Mouse (Mus musculus): ENCODE data around the gene Hmx1. TPM values are rescaled to one million over a fixed set of nuclear protein-coding genes. Genes with fewer than 3 reads are reported as not detected.
A peak's percentile ranks its signal among the peaks of the same experiment; 100 is the strongest.

Hmx1 gene
- total RNA-seq, 4 experiments from 2014 or later, result not detected

- DNase-seq (ENCODE audit: low spot score in 2 of 2), result no peak
Observed at GRCm38 (mm10) chr5:35397642-35398309, 8.9 kb downstream of the Hmx1 start.

- DNase-seq (ENCODE audit: low spot score in 2 of 2), result no peak
Observed at GRCm38 (mm10) chr5:35398310-35398910, 9.5 kb downstream of the Hmx1 start.

DNA sequence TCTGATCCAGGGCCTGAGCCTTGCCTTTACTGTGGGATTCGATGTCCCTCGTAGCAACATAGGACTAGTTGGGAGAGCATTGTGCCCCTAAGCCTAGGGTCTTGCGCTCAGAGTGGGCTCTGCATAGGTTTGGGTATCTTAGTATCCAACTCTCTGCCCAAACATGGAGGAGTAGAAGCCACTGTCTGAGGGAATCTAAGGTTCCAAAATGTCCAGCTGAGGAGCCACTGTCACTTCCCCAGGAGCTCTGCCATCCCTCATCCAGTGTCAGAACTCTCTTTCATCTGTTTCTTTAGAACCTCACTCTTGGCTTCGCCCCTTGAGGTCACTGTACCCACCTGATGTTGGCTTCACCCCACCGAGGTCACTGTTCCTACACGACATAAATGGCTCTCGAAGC lies 10.2 kb downstream of the Hmx1 start:
- DNase-seq (ENCODE audit: low spot score in 2 of 2), result no peak

DNA sequence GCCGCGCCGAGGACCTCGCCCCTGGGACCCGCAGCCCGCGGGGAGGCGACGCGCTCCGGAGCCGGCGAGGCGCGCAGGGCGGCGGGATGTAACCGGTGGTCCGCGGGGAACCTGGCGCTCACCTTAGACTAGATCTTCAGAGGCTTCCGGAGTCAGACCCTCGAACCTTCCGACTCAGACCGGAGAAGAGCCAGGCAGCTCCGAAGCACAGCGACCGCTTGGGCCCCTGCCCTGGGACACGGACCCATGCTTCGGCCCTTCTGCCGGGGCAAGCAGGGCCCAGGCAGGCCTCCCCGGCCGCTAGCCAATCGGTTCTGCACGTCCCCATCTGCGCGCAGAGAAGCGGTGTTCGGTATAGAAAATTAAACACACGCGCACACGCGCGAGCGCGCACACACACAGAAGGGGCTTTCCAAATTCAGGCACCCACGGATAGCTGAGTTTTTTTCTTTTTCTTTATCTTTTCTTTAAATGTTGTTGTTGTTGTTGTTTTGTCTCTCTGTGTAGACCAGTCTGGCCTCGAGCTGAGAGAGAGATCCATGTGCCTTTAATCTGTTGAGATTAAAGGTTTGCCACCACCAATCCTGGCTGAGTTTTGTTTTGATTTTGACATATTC lies 10.9 kb downstream of the Hmx1 start:
- DNase-seq (ENCODE audit: low spot score in 2 of 2), result no peak

- no peak for DNase-seq (ENCODE audit: low spot score in 2 of 2)
Observed at GRCm38 (mm10) chr5:35401240-35401639, 12.3 kb downstream of the Hmx1 start.

DNA sequence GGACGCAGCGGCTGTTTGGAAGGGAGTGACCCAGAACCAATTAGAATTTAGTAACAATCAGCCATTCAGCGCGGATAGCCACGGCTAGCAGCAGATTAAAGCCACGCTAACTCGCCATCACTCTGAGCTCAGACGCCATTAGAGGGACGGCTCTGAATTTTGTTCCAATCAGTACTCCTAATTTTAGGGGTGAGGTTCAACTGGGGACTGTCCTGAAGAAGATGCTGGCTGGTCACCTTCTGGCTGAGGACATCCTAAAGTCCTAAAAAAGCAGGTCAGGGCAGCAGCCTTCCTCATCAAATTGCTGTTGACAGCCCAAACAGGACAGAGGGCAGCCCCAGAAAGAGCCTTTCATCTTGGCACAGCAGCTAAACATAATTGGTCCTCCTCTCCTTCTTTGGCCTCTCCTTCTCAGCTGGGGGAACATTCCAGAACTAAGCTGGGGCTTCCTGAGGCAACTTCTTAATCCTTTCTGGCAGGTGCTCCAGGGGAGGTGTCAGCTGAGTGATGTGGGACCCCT lies 18.6 kb downstream of the Hmx1 start:
- DNase-seq (ENCODE audit: low spot score in 2 of 2), result no peak

GRCm38 (mm10) chr5:35411028-35411427 lies 22.1 kb downstream of the Hmx1 start:
- no peak for DNase-seq (ENCODE audit: low spot score in 2 of 2)

GRCm38 (mm10) chr5:35412833-35413232 lies 23.9 kb downstream of the Hmx1 start:
- no peak for DNase-seq (ENCODE audit: low spot score in 2 of 2)

GRCm38 (mm10) chr5:35417707-35418106 lies 28.8 kb downstream of the Hmx1 start:
- DNase-seq (ENCODE audit: low spot score in 2 of 2), result no peak

DNA sequence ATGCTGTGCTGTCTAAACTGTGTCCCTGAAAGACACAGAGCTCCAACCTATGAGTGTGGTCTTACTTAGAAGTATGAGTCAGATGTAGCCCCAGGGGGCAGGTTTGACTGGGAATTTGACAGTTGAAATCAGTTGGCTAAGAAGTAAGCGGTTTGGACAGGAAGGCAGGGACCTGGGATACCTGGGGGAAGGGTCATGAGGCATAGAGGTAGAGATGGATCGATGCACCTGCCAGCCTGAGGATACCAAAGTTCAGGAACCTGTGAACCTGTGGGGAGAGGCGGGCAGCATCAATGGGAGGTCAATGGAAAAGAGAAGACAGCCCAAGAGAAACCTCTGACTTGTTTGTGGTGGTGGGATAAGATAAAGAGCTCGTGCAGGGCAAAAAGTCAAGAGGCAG lies 32.7 kb downstream of the Hmx1 start:
- DNase-seq (ENCODE audit: low spot score in 2 of 2), result no peak

DNA sequence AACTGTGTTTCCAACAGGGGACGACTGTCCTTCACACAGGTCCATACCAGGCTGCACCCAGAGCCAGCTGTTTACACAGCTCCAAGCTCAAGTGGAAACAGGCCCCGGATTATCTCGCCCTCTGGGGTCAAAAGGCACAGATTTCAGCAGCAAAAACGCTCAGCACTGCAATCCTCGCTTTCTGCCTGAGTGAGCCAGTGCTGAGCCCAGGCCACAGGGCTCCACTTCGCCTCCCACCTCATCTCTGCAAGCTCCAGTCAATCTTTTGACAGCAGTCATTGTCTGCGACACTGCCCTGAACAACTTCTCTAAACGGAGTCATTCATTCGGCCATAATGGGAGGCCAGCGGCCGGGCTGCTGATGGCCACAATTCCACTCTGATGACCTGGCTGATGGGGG lies 36.3 kb downstream of the Hmx1 start:
- no peak for DNase-seq (ENCODE audit: low spot score in 2 of 2)

DNA sequence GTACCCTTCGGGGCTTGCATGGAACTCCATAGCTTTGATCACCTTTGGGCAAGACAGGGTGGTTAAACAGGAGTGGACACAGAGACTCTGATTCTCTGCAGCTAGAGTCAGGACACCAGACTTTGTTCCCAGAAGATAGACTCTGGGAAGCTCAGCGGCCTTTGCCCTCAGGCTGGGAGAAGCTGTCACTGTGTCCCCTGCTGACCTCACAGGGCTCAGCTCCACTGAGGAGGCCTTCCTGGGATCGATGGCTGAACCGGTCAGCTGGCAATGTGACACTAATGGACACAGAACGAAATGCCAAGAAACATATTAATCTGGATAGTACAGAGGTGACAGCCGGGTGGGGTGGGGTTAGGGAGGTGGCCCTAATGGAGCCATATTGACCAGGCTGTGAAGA lies 39.0 kb downstream of the Hmx1 start:
- no peak for DNase-seq (ENCODE audit: low spot score in 2 of 2)

DNA sequence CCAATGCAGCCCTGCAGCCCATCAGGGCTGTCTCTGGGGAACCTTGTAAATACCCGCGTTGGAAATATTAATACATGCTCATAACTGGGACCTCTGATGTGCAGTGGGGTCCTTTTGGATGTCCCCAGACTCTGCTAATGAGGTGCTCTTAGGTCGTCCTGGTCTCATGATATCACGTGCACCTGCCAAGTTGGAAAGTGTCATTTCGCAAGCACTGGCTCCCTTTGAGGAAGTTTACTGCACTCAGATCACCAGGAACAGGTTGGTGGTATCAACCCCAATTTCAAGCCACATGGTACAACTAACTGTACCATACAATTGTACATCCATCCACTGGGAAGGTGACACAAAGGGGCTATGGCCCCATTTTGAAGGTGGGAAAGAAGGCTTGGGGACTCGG lies 39.5 kb downstream of the Hmx1 start:
- DNase-seq (ENCODE audit: low spot score in 2 of 2), result no peak

DNA sequence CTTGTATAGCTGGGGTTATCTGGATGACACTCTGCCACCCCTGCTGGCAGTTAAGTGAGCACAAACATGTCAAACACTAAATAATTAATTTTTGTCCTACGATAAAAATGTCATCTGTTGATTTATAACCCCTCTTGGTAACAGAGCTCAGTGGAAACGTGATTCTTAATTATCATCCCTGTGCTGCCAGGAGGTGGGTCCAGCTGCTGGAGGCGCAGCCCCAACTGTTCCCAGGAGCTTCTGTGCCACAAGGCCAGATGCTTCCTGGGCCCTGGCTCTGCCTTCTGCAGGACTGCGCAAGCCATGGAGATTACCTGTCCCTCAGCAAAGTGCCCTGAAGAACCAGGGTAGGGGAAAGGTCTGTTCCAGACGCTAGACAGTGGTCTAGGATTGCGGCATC lies 43.2 kb downstream of the Hmx1 start:
- DNase-seq (ENCODE audit: low spot score in 2 of 2), result no peak

DNA sequence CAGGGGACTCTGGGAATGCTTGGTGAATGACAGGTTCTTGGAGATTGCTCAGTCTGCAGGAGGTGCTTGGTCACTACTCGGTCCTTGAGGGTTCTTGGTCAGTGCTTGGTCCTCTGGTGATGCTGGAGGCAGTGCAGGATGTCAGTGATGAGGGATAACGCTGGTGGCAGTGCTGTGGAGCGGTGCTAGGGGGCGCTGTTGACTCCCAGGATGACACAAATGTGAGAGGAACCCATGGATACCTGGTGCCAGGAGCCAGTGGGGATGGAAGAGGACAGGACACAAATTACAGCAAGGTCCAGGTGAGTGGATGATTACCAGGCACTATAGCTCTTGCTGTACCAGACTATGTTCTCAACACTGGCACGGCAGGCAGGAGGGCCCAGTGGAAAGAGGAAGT lies 45.1 kb downstream of the Hmx1 start:
- DNase-seq (ENCODE audit: low spot score in 2 of 2), result no peak

DNA sequence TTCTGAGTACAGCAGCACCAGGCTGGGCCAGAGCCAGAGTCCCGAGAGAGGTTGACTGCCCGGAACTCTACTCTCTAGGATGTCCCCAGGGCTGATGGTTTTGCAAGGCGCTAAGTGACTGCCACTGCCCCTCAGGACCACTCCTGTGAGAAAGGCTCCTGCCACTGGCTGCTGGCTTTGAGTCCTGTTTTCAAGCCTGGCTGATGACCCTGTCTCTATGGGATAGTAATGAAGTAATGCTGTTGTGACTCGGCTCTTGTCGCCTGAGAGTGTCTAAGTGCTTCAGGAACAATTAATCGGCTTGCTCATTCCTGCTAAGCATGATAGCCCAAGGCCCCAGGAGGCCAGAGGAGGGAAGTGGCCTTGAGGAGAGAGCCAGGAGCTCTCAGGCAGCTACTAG lies 45.8 kb downstream of the Hmx1 start:
- no peak for DNase-seq (ENCODE audit: low spot score in 2 of 2)

DNA sequence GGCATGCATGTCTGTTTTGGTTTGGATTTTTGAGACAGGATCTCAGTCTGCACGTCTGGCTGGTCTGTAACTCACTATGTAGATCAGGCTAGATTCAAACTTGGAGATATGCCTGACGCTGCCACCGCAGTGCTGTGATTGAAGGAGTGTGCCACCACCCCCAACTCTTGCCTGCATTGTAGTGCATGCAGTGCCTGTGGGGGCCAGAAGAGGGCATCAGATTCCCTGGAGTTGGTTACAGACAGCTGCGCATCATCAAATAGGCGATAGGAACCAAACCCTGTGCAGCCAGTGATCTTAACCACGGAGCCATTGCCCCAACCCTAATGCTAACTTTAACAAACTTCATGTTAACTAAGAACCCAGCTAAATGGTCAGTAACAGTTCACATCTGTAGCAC lies 49.9 kb downstream of the Hmx1 start:
- no peak for DNase-seq (ENCODE audit: low spot score in 2 of 2)

GRCm38 (mm10) chr5:35440459-35440858 lies 51.6 kb downstream of the Hmx1 start:
- DNase-seq (ENCODE audit: low spot score in 2 of 2), result no peak

GRCm38 (mm10) chr5:35441411-35441810 lies 52.5 kb downstream of the Hmx1 start:
- DNase-seq (ENCODE audit: low spot score in 2 of 2), result no peak

DNA sequence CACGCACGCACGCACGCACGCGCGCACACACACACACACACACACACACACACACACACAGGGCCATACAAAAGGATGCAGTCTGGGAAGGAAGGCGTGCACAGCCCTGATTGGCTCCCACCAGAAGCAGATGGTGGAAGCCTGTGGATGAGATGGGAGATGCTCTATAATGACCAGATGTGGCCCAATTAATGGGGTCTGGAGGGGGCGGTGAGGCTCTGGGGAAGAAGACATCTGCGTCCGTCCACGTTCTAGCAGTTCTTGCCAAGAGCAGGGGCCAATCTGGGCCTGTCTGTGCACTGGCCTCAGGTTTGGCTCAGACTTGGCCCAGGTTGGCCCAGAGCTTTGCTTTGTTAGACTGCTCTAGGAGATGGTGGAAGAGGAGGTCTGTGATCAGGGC lies 55.8 kb downstream of the Hmx1 start:
- DNase-seq (ENCODE audit: low spot score in 2 of 2), result no peak

DNA sequence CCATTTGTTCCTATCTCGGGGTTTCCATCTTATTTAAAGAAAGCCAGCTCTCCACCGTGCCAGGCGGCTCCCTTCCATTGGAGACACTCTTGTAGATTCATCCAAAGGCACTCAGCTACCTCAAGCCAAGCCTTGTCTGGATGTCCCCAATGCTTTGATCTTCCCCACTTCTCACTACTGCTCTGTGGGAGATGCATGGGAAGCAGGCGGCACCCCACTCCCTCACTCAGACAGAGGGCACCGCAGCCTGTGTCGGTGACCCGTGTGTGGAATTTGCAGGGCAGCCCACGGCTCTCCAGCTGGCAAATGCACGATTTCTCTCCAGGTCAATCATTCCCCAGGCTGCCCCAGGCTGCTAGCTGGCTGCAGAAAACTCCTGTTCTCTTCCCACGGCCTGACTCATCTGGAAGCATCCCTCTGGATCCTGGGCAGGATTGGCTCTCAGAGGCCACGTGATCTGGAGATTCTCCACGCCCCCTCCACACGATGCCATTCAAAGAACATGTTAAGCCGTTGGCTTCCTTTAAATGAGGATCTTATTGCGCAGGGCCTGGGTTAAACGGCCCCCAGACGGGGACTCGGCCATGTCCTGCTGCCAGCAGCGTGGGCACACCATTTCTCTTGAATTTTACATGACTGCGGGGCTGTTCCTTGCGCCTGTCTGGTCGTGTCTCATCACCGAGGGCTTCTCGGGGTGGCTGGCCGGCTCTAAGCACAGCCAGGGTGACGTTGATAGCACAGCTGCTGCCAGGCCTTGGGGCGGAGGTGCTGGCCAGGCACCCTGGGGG lies 58.9 kb downstream of the Hmx1 start:
- DNase-seq (ENCODE audit: low spot score in 2 of 2), result peak; percentile 47 to 85
